Mouse (Mus musculus) hindlimb bud, embryonic 11.5 days (tissue): ENCODE data around the gene Cbfa2t2.
"Not testable (repeated sequence)": the region's sequence is repeated elsewhere in the genome, so short reads cannot be mapped to it uniquely, and the experiment has no call there.

ENCODE experiments used
- DNase-seq: peaks from one replicate; pipeline ENCODE4 v3.0.0-alpha.2; 2012; ENCODE audit warnings: low read depth, low spot score; ENCODE audit errors: extremely low spot score

The Cbfa2t2 gene

GRCm38 (mm10) chr2:154465914-154466335 lies 29.6 kb downstream of the Cbfa2t2 start:
- DNase-seq: peak; percentile 66

- DNase-seq: no peak
Measured at GRCm38 (mm10) chr2:154467139-154467538, 30.9 kb downstream of the Cbfa2t2 start.

GRCm38 (mm10) chr2:154474251-154475061 lies 38.2 kb downstream of the Cbfa2t2 start:
- DNase-seq: no peak

DNA sequence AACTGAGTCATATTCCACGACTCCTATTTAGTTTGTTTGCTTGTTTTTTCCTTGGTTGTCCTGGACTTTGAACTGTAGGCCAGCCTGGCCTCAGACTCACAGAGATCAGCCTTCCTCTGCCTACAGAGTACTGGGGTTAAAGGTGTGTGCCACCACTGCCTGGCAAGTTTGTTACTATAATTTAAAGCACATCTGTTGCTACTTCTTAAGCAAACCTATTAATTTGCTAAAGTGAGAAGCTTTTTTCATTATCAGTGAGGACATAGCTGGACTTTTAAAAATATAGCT lies 38.7 kb downstream of the Cbfa2t2 start:
- no peak for DNase-seq

DNA sequence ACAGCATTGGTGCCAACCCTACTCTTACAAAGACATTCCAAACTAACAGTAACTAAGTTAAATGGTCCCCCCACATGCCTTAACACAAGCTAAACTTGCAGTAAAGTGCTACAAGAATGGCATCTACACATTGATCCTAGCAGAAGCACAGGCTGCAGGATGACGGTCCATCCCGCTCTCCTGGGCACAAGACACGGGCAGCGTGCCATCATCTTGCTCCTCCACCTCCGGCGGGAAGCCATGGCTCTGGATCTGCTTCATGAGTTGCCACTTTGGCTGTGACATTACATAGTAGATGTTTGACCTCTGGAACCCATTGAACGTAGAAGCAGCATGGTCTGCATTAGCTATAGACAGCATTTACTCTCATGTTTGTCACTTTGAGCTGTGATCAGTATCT lies 39.6 kb downstream of the Cbfa2t2 start:
- no peak for DNase-seq

DNA sequence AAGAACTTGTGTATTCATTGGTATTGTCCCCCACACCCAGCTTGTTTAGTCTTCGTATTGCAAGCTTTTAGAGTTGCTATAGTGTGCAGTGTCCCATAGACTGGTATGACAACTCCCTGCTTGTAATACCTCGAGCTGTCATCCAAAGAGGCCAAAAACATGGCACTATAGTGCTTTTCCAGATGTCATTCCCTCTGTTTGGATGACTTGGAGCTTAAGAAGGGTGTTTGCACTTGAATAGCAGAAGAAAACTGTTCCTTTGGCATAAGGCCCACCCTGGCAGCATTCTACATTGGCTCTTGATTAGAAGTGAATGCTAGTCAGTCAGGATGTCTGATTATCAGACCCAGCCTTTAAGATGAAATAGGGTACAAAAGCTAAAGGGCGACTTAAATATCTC lies 40.7 kb downstream of the Cbfa2t2 start:
- DNase-seq: no peak

GRCm38 (mm10) chr2:154491788-154492187 lies 55.5 kb downstream of the Cbfa2t2 start:
- DNase-seq: no peak

DNA sequence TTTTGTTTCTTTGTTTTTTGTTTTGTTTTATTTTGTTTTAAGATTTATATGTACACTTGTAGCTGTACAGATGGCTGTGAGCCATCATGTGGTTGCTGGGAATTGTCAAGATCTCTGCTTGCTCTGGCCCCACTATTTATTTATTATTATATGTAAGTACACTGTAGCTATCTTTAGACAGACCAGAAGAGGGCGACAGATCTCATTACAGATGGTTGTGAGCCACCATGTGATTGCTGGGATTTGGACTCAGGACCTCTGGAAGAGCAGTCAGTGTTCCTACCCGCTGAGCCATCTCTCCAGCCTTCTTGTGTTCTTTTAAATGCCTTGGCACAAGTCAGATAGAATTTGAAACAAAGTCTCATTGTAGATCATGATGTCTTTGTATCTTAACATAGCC lies 57.3 kb downstream of the Cbfa2t2 start:
- DNase-seq: not testable (repeated sequence)

- DNase-seq: no peak
Measured at GRCm38 (mm10) chr2:154495021-154495420, 58.7 kb downstream of the Cbfa2t2 start.

GRCm38 (mm10) chr2:154498571-154498970 lies 62.3 kb downstream of the Cbfa2t2 start:
- DNase-seq: no peak

DNA sequence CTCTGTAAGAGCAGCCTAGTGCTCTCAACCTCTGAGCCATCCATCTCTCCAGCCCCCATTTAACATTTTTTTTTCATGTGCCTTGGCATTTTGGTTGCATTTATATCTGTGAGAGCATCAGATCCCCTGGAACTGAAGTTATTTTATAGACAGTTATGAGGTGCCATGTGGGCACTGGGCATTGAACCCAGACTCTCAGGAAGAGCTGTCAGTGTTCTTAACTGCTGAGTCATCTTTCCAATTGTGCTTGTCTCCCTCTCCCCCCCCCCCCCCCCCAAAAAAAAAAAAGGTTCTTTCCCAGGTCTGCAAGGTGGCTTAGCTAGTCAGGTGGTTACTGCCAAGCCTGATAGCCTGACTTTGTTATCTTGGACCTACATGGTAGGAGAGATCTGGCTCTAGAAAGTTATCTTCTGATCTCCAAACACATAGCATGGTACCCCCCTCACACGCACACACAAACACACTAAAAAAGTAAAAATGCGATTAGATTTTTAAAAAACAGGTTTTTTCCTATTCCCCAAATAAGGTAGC lies 63.5 kb downstream of the Cbfa2t2 start:
- no peak for DNase-seq

GRCm38 (mm10) chr2:154500758-154501157 lies 64.5 kb downstream of the Cbfa2t2 start:
- DNase-seq: no peak

DNA sequence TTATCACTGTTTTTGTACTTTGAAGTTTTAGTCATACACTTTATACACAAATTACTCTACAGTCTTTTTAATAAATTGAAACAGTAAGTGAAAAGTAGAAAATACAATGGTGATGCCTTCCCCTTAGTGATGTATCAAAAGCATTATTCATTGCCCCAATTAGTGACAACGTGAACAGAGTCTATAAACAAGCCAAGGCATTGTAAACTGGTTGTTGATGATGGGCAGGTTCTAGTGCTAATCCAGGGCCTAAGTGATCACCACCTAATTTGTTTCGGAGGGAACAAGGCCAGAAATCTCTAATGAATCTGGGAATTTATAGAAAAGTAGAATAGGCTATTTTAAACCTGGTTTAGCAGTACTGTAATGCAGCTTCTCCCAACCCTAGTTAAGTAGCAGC lies 70.8 kb downstream of the Cbfa2t2 start:
- DNase-seq: no peak

DNA sequence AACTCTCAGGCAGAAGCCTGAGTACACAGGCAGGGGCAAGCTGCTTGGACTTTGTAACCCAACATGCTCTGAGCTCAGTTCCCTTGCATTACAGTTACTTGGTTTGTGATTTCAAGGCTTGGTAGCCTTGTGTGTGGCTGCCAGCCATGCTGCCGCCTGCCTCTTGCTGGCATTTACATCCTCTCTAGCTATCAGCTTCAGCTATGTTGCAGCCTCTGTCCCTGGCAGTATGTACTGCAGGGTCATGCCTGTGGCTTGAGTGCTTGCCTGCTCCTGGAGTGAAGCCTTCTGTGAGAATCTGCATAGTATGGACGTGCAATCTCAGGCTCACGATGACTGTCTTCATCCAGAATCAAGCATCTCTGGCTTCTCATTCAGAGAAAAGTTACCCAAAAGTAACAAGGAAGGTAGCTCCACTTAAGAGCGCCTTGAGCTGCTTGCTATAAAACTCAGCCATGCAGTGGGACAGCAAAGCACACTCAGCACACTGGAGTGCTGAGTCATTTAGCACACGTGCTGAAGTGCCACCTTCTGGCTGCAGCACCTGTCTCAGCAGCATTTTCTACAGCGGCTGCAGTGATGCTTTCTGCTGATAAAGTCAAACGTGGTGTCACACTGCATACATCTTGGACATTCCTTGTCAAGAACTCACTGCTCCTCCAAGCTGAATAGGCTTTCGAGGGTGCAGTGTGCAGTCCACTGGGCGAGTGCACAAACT lies 71.4 kb downstream of the Cbfa2t2 start:
- no peak for DNase-seq

GRCm38 (mm10) chr2:154508450-154508849 lies 72.2 kb downstream of the Cbfa2t2 start:
- DNase-seq: no peak

DNA sequence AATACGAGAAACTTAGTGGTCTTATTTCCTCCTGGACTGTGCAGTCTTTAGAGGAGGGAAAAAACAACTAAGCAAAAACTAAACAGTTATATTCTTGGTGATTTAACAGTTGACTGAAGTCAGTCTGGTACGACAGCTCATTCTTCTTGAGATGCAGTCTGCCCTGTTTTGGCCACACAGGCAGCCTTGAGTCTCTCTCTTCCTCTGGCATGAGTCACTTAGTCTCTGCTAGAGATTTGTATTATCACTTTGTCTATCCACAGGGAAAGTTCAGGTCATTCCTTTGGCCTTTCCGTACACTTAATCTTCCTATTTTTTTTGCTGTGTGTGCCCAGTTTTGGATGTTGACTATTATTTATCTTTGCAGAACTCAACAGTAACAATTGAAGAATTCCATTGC lies 73.9 kb downstream of the Cbfa2t2 start:
- no peak for DNase-seq

DNA sequence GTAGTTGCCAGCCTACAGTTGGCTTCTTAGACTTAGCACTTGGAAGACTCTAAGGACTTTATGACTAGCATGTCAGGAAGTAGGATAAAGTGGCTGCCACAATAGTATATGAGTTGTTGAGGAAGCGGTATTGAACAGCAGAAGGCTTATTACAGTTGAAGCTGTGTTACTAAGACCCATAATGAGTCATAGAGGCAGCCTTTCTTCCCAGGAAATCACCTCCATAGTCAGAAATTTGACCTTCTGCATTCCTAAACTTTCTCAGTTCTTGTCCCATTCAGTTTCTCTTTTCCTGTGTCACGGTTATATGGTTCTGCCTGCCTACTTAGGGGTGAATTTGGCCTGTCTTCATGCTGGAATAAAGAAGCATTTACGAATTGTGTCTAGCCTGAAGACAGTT lies 80.7 kb downstream of the Cbfa2t2 start:
- no peak for DNase-seq

DNA sequence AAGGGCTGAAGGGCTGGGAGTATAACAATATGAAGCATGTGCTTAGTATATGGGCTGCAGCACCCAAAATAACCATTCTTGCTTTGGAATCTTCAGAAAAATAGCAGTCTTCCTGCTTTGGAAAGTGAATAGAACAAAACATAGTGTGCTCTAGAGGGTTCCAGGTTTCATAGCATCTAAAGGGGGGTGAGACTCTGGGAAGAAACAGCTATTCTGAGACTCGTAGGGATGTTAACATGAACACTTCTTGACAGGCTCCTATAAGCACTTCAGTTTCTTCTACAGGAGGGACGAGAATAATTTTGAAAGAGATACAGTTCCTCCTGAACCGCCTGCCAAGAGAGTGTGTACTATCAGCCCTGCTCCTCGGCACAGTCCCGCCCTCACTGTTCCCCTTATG lies 81.1 kb downstream of the Cbfa2t2 start:
- DNase-seq: no peak

DNA sequence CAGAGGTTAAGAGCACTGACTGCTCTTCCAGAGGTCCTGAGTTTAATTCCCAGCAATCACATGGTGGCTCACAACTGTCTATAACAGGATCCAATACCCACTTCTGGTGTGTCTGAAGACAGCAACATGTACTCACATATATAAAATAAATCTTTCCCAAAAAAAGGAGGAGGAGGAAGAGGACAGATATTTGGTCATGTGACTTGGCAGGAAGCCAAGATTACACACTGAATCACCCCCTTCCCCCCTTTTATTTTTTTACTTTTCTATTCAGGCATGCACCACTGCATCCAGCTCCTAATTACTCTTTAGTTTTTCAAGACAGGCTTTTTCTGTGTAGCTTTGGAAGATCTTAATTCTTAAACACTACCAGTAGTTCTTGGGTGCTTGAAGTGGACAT lies 85.2 kb downstream of the Cbfa2t2 start:
- no peak for DNase-seq

GRCm38 (mm10) chr2:154522334-154522733 lies 86.1 kb downstream of the Cbfa2t2 start:
- DNase-seq: no peak

DNA sequence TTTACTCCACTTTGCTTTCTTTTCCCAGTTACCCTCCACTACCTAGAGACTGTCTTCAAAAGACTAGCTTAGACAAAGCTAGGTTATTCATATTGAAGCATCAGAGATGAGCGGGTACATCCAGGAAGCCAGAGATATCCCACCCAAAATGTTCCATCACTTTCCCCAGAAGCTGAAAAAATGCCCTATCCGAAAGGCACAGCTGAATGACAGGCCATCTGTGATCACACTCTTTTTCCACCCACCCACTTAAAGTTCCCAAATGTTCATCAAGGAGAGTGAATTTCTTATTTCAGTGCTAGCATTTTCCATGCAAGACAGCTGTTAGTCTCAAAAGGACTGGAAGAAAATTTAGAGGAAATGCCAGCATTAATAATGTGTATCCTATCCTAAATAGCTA lies 89.0 kb downstream of the Cbfa2t2 start:
- DNase-seq: no peak

DNA sequence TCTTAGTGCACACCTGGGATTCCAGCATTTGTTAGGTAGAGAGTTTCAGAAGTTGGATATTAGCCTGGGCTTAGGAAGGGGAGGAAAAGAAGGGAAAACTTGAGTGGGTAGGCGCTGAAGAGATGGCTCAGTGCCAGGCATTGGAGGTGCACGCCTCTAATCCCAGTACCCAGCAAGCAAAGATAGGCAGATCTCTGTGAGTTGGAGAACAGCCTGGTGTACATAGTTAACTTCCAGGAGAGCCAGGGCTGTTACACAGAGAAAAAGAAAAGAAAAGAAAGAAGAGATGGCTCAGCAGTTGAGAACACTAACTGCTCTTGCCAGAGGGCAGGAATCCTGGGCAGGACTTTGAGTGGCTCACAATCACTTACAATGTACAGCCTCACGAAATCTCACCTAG lies 90.2 kb downstream of the Cbfa2t2 start:
- no peak for DNase-seq
